Mouse (Mus musculus): ENCODE data around the gene Jarid2.
A peak's percentile ranks its signal among the peaks of the same experiment; 100 is the strongest.

Jarid2 gene

GRCm38 (mm10) chr13:44839866-44840835 is 110.9 kb downstream of the Jarid2 start:
- DNase-seq (ENCODE audit: low spot score): peak; percentile 74

GRCm38 (mm10) chr13:44851426-44851825 is 122.2 kb downstream of the Jarid2 start:
- no peak for DNase-seq (ENCODE audit: low spot score)

GRCm38 (mm10) chr13:44852024-44852423 is 122.8 kb downstream of the Jarid2 start:
- no peak for DNase-seq (ENCODE audit: low spot score)

- no peak for DNase-seq (ENCODE audit: low spot score)
Measured at GRCm38 (mm10) chr13:44865566-44865965, 136.3 kb downstream of the Jarid2 start.

- peak; percentile 59 for DNase-seq (ENCODE audit: low spot score)
Measured at GRCm38 (mm10) chr13:44868037-44868650, 138.9 kb downstream of the Jarid2 start.

- DNase-seq (ENCODE audit: low spot score): peak; percentile 100
Measured at GRCm38 (mm10) chr13:44869418-44870119, 140.3 kb downstream of the Jarid2 start.

- no peak for DNase-seq (ENCODE audit: low spot score)
Measured at GRCm38 (mm10) chr13:44876799-44877198, 147.5 kb downstream of the Jarid2 start.

GRCm38 (mm10) chr13:44881001-44881400 is 151.7 kb downstream of the Jarid2 start:
- no peak for DNase-seq (ENCODE audit: low spot score)

- no peak for DNase-seq (ENCODE audit: low spot score)
Measured at GRCm38 (mm10) chr13:44886221-44886620, 156.9 kb downstream of the Jarid2 start.

GRCm38 (mm10) chr13:44890612-44891011 is 161.3 kb downstream of the Jarid2 start:
- no peak for DNase-seq (ENCODE audit: low spot score)

- DNase-seq (ENCODE audit: low spot score): no peak
Measured at GRCm38 (mm10) chr13:44891813-44892730, 162.8 kb downstream of the Jarid2 start.

GRCm38 (mm10) chr13:44896211-44896610 is 166.9 kb downstream of the Jarid2 start:
- no peak for DNase-seq (ENCODE audit: low spot score)

- no peak for DNase-seq (ENCODE audit: low spot score)
Measured at GRCm38 (mm10) chr13:44902299-44902698, 173.0 kb downstream of the Jarid2 start.

GRCm38 (mm10) chr13:44903416-44903815 is 174.1 kb downstream of the Jarid2 start:
- no peak for DNase-seq (ENCODE audit: low spot score)

- no peak for DNase-seq (ENCODE audit: low spot score)
Measured at GRCm38 (mm10) chr13:44904271-44904670, 175.0 kb downstream of the Jarid2 start.

GRCm38 (mm10) chr13:44906141-44906540 is 176.9 kb downstream of the Jarid2 start:
- no peak for DNase-seq (ENCODE audit: low spot score)

GRCm38 (mm10) chr13:44907702-44908101 is 178.4 kb downstream of the Jarid2 start:
- DNase-seq (ENCODE audit: low spot score): peak; percentile 94

- DNase-seq (ENCODE audit: low spot score): no peak
Measured at GRCm38 (mm10) chr13:44908790-44909189, 179.5 kb downstream of the Jarid2 start.

GRCm38 (mm10) chr13:44912851-44913250 is 183.6 kb downstream of the Jarid2 start:
- DNase-seq (ENCODE audit: low spot score): peak; percentile 56

- no peak for DNase-seq (ENCODE audit: low spot score)
Measured at GRCm38 (mm10) chr13:44913560-44913959, 184.3 kb downstream of the Jarid2 start.

GRCm38 (mm10) chr13:44915382-44915781 is 186.1 kb downstream of the Jarid2 start:
- DNase-seq (ENCODE audit: low spot score): no peak
